Mouse (Mus musculus): ENCODE measurements at regions not wholly inside any gene's neighbourhood (a gene's known extent, or its start where the extent isn't known, plus 50 kb on each side); places are given as distances from the start of the nearest gene placed in this dataset.

GRCm38 (mm10) chr4:12570689-12571088, 398.9 kb upstream of the Fam92a start:
- TF ChIP-seq CTCF (IDR thresholded peaks at IDR 0.05; ENCODE audit: control insufficient read depth, insufficient read depth, insufficient read length) (no peak), MAX (IDR thresholded peaks at IDR 0.05) (no peak)
